Mouse (Mus musculus): ENCODE measurements at regions not wholly inside any gene's neighbourhood (a gene's known extent, or its start where the extent isn't known, plus 50 kb on each side); places are given as distances from the start of the nearest gene placed in this dataset.

Small RNA genes in the stretch of these regions (microRNA-seq; reads per million reads assigned to microRNA genes)
- gene Mir30a (ENCODE audit: borderline number of aligned reads in 2 of 2) (9,460 to 9,808 reads per million in 2 experiments), gene Mir30c-2 (ENCODE audit: borderline number of aligned reads in 2 of 2) (422 to 466 reads per million in 2 experiments)
